Mouse (Mus musculus) urinary bladder, adult 2 months (tissue): ENCODE results near the gene Drd5. TPM values are rescaled to one million over a fixed set of nuclear protein-coding genes. Genes with fewer than 3 reads are reported as not detected.

Experiments used
- DNase-seq: peaks from one replicate; pipeline ENCODE4 v3.0.0; 2022; ENCODE audit warnings: low spot score
- polyA plus RNA-seq: library from polyadenylated mRNA; depleted of rRNA; stranded (reverse); fragments of >200 nt; gene quantifications from 2 replicates; pipeline ENCODE4 v1.2.3, GENCODE M21; 2012; rRNA removed

Drd5 gene
- polyA plus RNA-seq = not detected in 2 replicates

- no peak for DNase-seq
These were observed at the start of gene Drd5 for GRCm38 (mm10) chr5:38318966-38319786. Drd5 (plus strand) TSS chr5:38319367.

- DNase-seq = no peak
These were observed 48.2 kb upstream of the Drd5 start for GRCm38 (mm10) chr5:38270942-38271341.

- no peak for DNase-seq
These were observed 45.3 kb upstream of the Drd5 start for GRCm38 (mm10) chr5:38273831-38274230.

GRCm38 (mm10) chr5:38275771-38276170 lies 43.4 kb upstream of the Drd5 start, which contains the start of gene Otop1:
Otop1 (plus strand) TSS chr5:38275972.
- DNase-seq = no peak

GRCm38 (mm10) chr5:38276451-38276850 lies 42.7 kb upstream of the Drd5 start:
- DNase-seq = no peak

GRCm38 (mm10) chr5:38277098-38277866 lies 41.9 kb upstream of the Drd5 start:
- DNase-seq = no peak

- no peak for DNase-seq
These were observed 41.1 kb upstream of the Drd5 start for GRCm38 (mm10) chr5:38277936-38278600.

- no peak for DNase-seq
These were observed 39.1 kb upstream of the Drd5 start for GRCm38 (mm10) chr5:38280075-38280474.

- no peak for DNase-seq
These were observed 33.4 kb upstream of the Drd5 start for GRCm38 (mm10) chr5:38285724-38286123.

GRCm38 (mm10) chr5:38288476-38288875 lies 30.7 kb upstream of the Drd5 start:
- no peak for DNase-seq

- DNase-seq = no peak
These were observed 17.3 kb upstream of the Drd5 start for GRCm38 (mm10) chr5:38301761-38302411.

GRCm38 (mm10) chr5:38302651-38303050 lies 16.5 kb upstream of the Drd5 start:
- no peak for DNase-seq

GRCm38 (mm10) chr5:38305241-38305640 lies 13.9 kb upstream of the Drd5 start:
- DNase-seq = no peak

- peak; percentile 79 for DNase-seq
These were observed 11.7 kb upstream of the Drd5 start for GRCm38 (mm10) chr5:38307255-38308101.

- DNase-seq = no peak
These were observed 10.3 kb upstream of the Drd5 start for GRCm38 (mm10) chr5:38308873-38309272.

GRCm38 (mm10) chr5:38309795-38310194 lies 9.4 kb upstream of the Drd5 start:
- DNase-seq = no peak

- no peak for DNase-seq
These were observed 14.2 kb downstream of the Drd5 start for GRCm38 (mm10) chr5:38333381-38333780.

GRCm38 (mm10) chr5:38334582-38334981 lies 15.4 kb downstream of the Drd5 start:
- no peak for DNase-seq

- no peak for DNase-seq
These were observed 23.9 kb downstream of the Drd5 start for GRCm38 (mm10) chr5:38343101-38343500.

- DNase-seq = no peak
These were observed 27.7 kb downstream of the Drd5 start for GRCm38 (mm10) chr5:38346646-38347432.
